Mouse (Mus musculus) forebrain, embryonic 10.5 days (tissue): Measurements from ENCODE around the gene Rai14. TPM values are rescaled to one million over a fixed set of nuclear protein-coding genes. Genes with fewer than 3 reads are reported as not detected.
A peak's percentile ranks its signal among the peaks of the same experiment; 100 is the strongest.

ENCODE experiments used
- DNase-seq: peaks from one replicate; pipeline ENCODE4 v3.0.0-alpha.2; 2017; ENCODE audit warnings: low spot score; ENCODE audit errors: extremely low spot score
- H3K27ac ChIP-seq: fragments of 300-500 bp; sonication (generic); 2 replicates; pipeline ENCODE4 v1.5.1; 2016; ENCODE audit warnings: mild to moderate bottlenecking
- H3K27me3 ChIP-seq: fragments of 300-500 bp; sonication (generic); 2 replicates; pipeline ENCODE4 v1.6.1; 2016; ENCODE audit warnings: mild to moderate bottlenecking; ENCODE audit not compliant: poor library complexity, severe bottlenecking
- H3K36me3 ChIP-seq: fragments of 300-500 bp; sonication (generic); replicated peaks from 2 replicates; pipeline ENCODE4 v1.6.1; 2016; ENCODE audit warnings: mild to moderate bottlenecking, moderate library complexity
- H3K4me1 ChIP-seq: fragments of 300-500 bp; sonication (generic); 2 replicates; pipeline ENCODE4 v1.6.1; 2016
- H3K4me3 ChIP-seq: fragments of 300-500 bp; sonication (generic); 2 replicates; pipeline ENCODE4 v1.5.1; 2016; ENCODE audit warnings: mild to moderate bottlenecking, moderate library complexity
- H3K9me3 ChIP-seq: fragments of 300-500 bp; sonication (generic); 2 replicates; pipeline ENCODE4 v1.6.1; 2016; ENCODE audit warnings: mild to moderate bottlenecking, moderate library complexity
- WGBS: fragments of 180-500 bp; shearing (Covaris S2); methylation state at CpG from one replicate; pipeline ENCODE4 v1.1.7; 2016; 5-methylcytosine and 5-hydroxymethylcytosine counted together
- polyA plus RNA-seq: library from polyadenylated mRNA; unstranded; fragments of >200 nt; fragmentation: Nextera tagmentation; extraction: Ambion mirVana; gene quantifications from 2 replicates; pipeline ENCODE4 v1.2.1, GENCODE M21; 2016

Gene Rai14
- polyA plus RNA-seq, 1 experiment from 2014 or later, result 47.8 TPM

DNA sequence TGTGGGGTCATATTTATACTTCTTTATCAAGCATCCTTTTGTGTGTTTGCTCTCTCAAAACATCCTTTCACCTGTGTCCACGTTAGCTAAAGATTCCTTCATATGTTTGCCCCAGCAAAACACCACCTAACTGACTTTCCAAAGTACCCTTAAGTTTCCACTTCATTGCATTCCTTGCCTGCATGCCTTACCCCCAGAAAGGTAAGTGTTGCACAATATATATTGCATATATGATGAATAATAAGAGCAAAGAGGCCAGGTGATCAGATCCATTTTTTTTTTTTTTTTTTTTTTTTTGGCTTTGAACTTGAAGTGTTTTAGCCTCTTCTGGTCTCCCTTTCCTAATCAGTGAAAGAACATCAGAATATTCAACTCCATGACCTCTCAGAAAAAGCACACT, 2.9 kb upstream of the Rai14 start:
- H3K27me3 ChIP-seq, result peaks cover 4% of the 10 kb centered on the region; the same call in 1 of the 2 replicates
- no peaks in the 10 kb centered on the region for H3K36me3 ChIP-seq
- H3K27ac ChIP-seq, result no peak overlapping the region
- no peak for DNase-seq
- 89% methylated on average over 1 of the region's 1 CpGs for WGBS
- H3K4me3 ChIP-seq, result no peak overlapping the region
- H3K4me1 ChIP-seq, result peaks cover 27% of the 10 kb centered on the region
- H3K9me3 ChIP-seq, result peaks cover 6% of the 10 kb centered on the region; the same call in 1 of the 2 replicates

DNA sequence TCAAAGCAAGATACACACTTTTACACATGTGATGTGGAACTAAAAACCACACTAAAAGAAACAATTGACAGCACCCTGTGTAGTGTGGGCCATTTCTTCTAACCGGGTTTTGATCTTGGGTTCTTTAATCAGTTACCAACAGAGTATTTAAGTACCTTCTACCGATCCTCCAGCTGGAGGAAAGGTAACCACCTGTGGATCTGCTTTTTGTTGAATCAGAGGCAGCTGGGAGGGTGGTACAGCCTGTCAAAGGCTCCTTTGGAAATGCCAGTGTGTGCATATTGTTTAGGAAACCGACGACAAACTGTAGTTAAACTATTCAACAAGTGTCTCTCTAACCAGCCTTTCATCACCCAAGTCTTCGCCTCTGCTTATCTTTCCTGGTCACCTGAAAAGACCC, 1.5 kb upstream of the Rai14 start:
- H3K27ac ChIP-seq, result no peak overlapping the region
- H3K36me3 ChIP-seq, result 0 out of 2 replicates have a peak, but pooled peaks cover 2% of the 10 kb centered on the region
- WGBS, result 9% methylated on average over 5 of the region's 5 CpGs
- DNase-seq, result no peak
- H3K9me3 ChIP-seq, result peaks cover 6% of the 10 kb centered on the region; the same call in 1 of the 2 replicates
- H3K27me3 ChIP-seq, result peaks cover 4% of the 10 kb centered on the region; the same call in 1 of the 2 replicates
- H3K4me1 ChIP-seq, result peaks cover 40% of the 10 kb centered on the region
- H3K4me3 ChIP-seq, result no peak overlapping the region

DNA sequence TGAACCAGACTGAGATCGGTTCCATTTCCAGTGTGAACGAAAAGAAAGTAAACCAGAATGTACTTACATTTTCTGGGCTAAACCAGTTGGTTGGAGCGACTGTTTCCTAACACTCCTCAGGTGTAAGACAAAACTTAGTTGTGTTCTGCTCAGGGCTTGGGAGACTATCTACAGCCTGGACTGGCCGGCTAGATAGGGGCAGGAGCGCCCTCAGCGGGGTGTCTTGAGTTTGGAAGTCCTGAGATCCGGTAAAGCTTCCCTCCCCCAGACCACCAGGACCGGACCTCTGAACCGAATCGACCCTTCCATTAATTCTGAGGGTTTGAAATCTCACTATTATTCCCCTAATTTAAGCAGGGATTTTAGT, 698 bp upstream of the Rai14 start:
- Histone ChIP-seq H3K27ac (peak overlapping the region; percentile 95), H3K27me3 (peaks cover 4% of the 10 kb centered on the region; the same call in 1 of the 2 replicates), H3K9me3 (peaks cover 6% of the 10 kb centered on the region; the same call in 1 of the 2 replicates), H3K4me1 (peaks cover 42% of the 10 kb centered on the region), H3K36me3 (0 out of 2 replicates have a peak, but pooled peaks cover 3% of the 10 kb centered on the region), H3K4me3 (peak overlapping the region; percentile 87)
- WGBS, result 0% methylated on average over 10 of the region's 10 CpGs
- peak; percentile 47 for DNase-seq

DNA sequence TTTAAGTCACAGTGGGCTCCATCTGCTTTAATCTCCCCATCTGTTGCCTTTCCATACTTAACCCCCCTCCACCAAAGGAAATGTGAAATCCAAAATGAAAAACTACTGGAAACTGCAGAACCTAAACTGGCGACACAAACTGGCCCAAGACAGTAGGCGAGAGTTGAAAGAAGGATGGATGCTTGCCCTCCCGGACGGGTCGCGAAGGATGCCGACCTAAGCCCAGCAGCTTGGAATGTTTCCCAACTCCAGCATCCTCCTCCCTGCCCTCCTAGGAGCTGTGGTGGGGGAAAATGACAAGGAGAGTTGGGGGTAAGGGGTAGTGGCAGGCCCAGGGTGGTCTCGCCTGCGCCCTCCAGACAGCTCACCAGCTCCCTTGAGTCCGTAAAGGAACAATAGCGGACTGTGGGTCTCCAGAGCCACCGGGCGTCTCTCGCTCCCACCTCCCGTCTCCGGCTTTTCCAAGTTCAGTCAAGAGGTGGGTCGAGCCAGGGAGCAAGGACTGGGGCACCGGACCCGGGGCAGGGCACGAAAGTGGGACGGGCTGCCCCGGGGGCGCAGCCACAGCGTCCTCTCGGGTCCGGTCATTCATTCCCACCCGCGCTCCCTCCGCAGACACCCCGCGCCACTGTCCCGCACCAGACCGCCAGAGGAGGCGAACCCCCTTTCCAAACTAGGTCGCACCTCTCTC, 653 bp downstream of the Rai14 start:
- peak; percentile 51 for DNase-seq
- H3K27ac ChIP-seq, result peak overlapping the region; percentile 95
- peaks cover 42% of the 10 kb centered on the region for H3K4me1 ChIP-seq
- H3K27me3 ChIP-seq, result peaks cover 4% of the 10 kb centered on the region; the same call in 1 of the 2 replicates
- H3K36me3 ChIP-seq, result peaks cover 16% of the 10 kb centered on the region
- WGBS, result under 1% methylated on average over 35 of the region's 35 CpGs
- H3K4me3 ChIP-seq, result peak overlapping the region; percentile 87
- H3K9me3 ChIP-seq, result peaks cover 8% of the 10 kb centered on the region

DNA sequence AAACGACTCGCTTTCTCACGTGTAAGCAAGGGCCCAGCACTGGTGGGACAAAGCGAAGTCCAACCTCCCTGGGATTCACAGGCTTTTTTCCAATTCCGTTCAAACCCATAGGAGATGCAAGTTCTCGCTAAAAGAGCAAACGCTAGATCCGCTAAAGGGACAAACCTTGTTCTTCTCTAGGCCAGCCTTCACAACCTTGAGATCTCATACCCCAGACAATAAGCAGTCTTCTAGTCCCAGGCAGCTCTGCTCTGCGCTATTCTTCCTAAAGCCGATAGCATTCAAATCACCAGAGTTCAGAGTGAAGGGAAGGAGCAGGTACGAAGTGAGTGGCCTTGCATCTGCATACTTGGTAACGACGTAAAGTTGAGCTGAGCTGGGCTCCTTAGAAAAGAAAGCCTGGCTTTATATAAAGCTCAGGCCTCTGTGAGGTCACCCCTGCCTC, 1.2 kb downstream of the Rai14 start:
- H3K4me1 ChIP-seq, result peaks cover 42% of the 10 kb centered on the region
- 9% methylated on average over 13 of the region's 13 CpGs for WGBS
- peaks cover 4% of the 10 kb centered on the region; the same call in 1 of the 2 replicates for H3K27me3 ChIP-seq
- peaks cover 22% of the 10 kb centered on the region for H3K36me3 ChIP-seq
- DNase-seq, result no peak
- H3K9me3 ChIP-seq, result peaks cover 10% of the 10 kb centered on the region
- peak overlapping the region; percentile 87 for H3K4me3 ChIP-seq
- peak overlapping the region; percentile 95 for H3K27ac ChIP-seq

DNA sequence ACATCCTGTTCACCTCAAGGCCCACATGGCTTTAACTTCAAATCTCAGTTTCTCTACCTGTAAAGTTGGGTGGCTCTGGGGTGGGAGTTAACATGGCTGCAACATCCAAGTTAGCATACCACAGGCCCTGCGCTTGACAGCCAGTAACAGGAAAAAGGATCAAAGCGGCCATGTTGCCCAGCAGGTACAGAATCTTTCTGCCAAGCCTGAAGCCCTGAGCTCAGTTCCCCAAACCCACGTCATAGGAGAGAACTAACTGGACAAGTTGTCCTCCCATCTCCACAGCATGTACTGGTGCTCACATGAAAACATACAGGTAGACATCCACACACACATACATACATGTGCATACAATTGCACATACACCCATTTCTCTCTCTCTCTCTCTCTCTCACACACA, 2.1 kb downstream of the Rai14 start:
- DNase-seq, result no peak
- H3K27ac ChIP-seq, result no peak overlapping the region
- WGBS, result 85% methylated on average over 3 of the region's 3 CpGs
- H3K4me3 ChIP-seq, result peak overlapping the region; percentile 87
- H3K27me3 ChIP-seq, result peaks cover 4% of the 10 kb centered on the region; the same call in 1 of the 2 replicates
- H3K4me1 ChIP-seq, result peaks cover 42% of the 10 kb centered on the region
- H3K9me3 ChIP-seq, result peaks cover 10% of the 10 kb centered on the region
- H3K36me3 ChIP-seq, result peaks cover 30% of the 10 kb centered on the region

DNA sequence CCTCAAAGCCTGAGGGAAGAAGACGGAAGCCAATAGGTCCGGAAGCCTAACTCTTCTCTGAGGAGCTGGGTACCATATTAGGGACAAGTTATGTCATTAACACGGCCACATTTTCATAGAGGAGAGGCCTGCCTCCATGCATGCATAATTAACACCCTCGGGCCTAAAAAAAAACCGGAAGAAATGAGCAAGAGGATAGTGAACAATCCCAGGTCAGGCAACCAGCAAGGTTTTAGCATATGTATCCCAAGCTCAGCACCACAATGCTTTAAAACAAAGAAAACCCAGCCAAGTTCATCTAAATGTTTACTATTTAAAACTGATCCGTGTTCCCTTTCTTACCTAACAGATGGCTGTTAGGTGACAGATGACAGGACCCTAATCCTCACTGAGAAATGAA, 3.2 kb downstream of the Rai14 start:
- Histone ChIP-seq H3K4me3 (0 out of 2 replicates have a peak overlapping the region, but pooled peaks have one; percentile 1), H3K36me3 (peaks cover 39% of the 10 kb centered on the region), H3K27ac (no peak overlapping the region), H3K27me3 (no peaks in the 10 kb centered on the region), H3K9me3 (peaks cover 4% of the 10 kb centered on the region; the same call in 1 of the 2 replicates), H3K4me1 (peaks cover 40% of the 10 kb centered on the region)
- no peak for DNase-seq
- 81% methylated on average over 6 of the region's 6 CpGs for WGBS

DNA sequence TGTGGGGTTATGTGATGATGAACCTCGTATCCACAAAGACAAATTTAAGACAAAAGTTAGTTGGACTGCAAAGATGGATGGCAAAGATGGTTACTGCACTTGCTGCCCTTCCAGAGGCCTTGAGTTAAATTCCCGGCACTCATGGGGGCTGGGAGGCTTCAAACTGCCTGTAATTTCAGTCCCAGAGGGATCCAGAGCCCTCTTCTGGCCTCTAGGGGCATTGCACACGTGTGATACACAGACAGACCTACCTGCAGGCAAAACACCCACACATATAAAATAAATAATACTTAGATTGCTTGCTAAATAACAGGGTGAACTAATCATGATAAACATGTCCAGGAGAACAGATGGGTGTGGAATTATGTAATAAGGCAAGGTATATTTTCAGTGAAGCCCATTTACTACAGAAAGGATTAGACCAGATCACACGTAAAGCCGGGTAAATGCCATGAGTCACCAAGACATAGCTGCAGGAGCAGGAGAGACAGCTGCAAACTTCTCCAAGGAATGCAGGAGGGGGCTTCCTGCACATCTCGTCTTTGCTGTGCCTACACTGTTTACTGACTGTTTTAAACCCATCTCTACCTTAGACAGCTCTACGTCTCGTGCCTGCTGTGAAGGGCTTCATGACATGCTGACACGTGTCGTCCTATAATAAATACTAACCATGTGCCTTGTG, 5.7 kb downstream of the Rai14 start:
- peaks cover 42% of the 10 kb centered on the region for H3K36me3 ChIP-seq
- peaks cover 4% of the 10 kb centered on the region; the same call in 1 of the 2 replicates for H3K9me3 ChIP-seq
- no peak for DNase-seq
- no peak overlapping the region for H3K27ac ChIP-seq
- peaks cover 26% of the 10 kb centered on the region for H3K4me1 ChIP-seq
- H3K27me3 ChIP-seq, result no peaks in the 10 kb centered on the region
- H3K4me3 ChIP-seq, result no peak overlapping the region
- WGBS, result 93% methylated on average over 10 of the region's 10 CpGs

DNA sequence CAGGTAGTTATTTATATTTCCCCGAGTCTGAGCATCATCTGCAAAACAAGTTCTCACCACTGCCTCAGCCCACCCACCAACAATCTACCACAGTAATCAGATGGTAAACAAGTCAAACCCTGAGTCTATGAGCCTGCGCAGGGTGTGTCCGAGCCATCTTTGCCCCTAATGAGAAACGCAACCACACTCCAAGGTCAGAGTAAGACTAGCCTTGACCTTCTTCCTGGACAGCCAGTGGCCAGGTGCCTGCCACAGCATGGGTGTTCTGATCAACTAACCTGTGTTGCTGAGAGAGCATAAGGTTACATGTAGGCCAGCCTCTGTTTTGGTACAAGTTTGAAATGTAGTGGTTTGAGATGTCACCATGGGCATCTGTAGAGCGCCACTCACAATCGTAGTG, 7.3 kb downstream of the Rai14 start:
- peaks cover 18% of the 10 kb centered on the region for H3K4me1 ChIP-seq
- no peak overlapping the region for H3K4me3 ChIP-seq
- DNase-seq, result no peak
- no peaks in the 10 kb centered on the region for H3K27me3 ChIP-seq
- H3K27ac ChIP-seq, result no peak overlapping the region
- H3K9me3 ChIP-seq, result peaks cover 4% of the 10 kb centered on the region; the same call in 1 of the 2 replicates
- H3K36me3 ChIP-seq, result peaks cover 45% of the 10 kb centered on the region
- WGBS, result 97% methylated on average over 6 of the region's 6 CpGs

DNA sequence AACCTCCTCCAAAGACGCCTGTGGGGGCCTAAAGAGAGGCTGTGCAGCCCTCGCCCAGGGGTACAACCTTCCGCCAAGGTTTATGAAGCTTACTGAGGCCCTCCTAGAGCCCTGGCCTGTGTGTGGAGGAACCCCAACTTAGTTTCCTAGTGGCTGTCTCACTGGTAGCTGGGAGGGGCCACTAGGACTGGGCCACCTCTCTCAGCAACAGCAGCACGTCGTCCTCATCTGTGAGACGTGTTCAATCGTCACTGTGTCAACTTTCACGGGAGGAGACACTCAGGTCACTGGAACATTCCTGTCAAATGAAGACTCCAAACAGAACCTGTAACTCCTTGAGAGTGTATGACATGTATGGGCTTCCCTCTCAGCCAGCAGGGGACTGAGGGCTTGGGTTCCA, 8.0 kb downstream of the Rai14 start:
- no peak for DNase-seq
- Histone ChIP-seq H3K36me3 (peaks cover 51% of the 10 kb centered on the region), H3K4me1 (peaks cover 11% of the 10 kb centered on the region), H3K27me3 (no peaks in the 10 kb centered on the region), H3K4me3 (no peak overlapping the region), H3K9me3 (peaks cover 4% of the 10 kb centered on the region; the same call in 1 of the 2 replicates), H3K27ac (no peak overlapping the region)
- 89% methylated on average over 8 of the region's 8 CpGs for WGBS

DNA sequence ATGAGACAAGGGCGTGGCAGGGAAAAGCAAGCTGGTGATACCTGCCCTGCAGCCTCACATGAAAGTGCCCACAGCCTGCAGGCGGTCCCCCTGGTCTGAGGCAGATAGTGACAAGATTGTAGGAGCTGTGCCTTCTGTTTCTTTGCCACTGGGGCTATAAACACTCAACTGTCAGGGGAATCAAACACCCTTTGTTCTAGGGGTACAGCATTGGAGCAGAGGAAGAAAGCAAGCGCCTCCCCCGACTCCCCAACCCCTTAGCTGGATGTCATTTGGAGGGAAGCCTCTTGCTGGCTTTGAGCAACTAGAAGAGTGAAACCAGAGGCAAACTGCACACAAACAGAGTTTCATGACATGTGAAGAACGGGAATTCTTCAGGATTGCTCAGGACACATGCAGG, 8.7 kb downstream of the Rai14 start:
- Histone ChIP-seq H3K9me3 (peaks cover 4% of the 10 kb centered on the region; the same call in 1 of the 2 replicates), H3K27ac (no peak overlapping the region), H3K4me1 (peaks cover 4% of the 10 kb centered on the region; the same call in 1 of the 2 replicates), H3K4me3 (no peak overlapping the region), H3K27me3 (no peaks in the 10 kb centered on the region), H3K36me3 (peaks cover 54% of the 10 kb centered on the region)
- WGBS, result 84% methylated on average over 5 of the region's 5 CpGs
- DNase-seq, result no peak

DNA sequence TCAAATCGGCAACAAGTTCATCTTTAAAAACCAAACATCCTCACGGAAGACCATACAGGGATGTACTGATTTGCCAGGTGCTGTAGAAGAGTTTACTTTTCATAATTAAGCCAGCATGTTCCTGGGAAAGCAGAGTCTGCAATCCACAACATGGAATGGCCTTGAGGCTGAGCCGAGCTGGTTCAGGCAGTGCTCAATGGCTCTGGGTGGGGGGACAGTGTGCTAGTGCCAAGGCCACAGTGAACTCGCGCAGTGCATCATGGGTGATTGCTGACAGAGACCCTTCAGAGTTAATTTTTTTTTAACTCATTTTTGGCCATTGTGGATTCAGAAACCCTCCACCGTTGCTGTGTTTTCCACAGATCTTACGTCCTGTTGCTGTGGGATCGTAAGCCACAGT, 10.1 kb downstream of the Rai14 start:
- no peak overlapping the region for H3K4me3 ChIP-seq
- H3K36me3 ChIP-seq, result peaks cover 47% of the 10 kb centered on the region
- no peak for DNase-seq
- WGBS, result 90% methylated on average over 8 of the region's 8 CpGs
- H3K27me3 ChIP-seq, result no peaks in the 10 kb centered on the region
- H3K9me3 ChIP-seq, result peaks cover 4% of the 10 kb centered on the region; the same call in 1 of the 2 replicates
- H3K27ac ChIP-seq, result no peak overlapping the region
- H3K4me1 ChIP-seq, result peaks cover 4% of the 10 kb centered on the region; the same call in 1 of the 2 replicates

DNA sequence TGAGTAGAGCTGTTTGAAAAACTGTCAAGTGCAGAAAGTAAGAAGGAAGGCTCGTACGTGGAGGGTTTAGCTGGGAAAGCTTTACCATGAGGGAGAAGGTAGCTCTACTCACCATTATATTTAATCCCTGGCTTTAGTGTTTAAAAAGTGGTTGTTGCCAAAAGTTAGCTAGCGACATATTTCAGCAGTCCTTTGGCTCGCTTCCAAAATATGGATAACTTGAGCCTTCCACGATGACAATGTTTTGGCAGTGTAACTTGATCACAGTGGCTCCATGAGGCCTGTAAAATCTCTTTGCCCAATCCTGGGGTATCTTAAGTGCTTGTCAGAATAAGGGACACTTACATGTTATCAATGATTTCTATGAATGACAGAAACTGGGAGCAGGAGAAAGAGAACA, 12.9 kb downstream of the Rai14 start:
- Histone ChIP-seq H3K9me3 (no peaks in the 10 kb centered on the region), H3K27me3 (no peaks in the 10 kb centered on the region), H3K4me1 (peaks cover 16% of the 10 kb centered on the region), H3K27ac (no peak overlapping the region), H3K4me3 (no peak overlapping the region), H3K36me3 (peaks cover 22% of the 10 kb centered on the region)
- DNase-seq, result no peak
- 92% methylated on average over 5 of the region's 5 CpGs for WGBS
